ENCODE assay signal across 10 mouse cellular contexts in the genomic region with DNA sequence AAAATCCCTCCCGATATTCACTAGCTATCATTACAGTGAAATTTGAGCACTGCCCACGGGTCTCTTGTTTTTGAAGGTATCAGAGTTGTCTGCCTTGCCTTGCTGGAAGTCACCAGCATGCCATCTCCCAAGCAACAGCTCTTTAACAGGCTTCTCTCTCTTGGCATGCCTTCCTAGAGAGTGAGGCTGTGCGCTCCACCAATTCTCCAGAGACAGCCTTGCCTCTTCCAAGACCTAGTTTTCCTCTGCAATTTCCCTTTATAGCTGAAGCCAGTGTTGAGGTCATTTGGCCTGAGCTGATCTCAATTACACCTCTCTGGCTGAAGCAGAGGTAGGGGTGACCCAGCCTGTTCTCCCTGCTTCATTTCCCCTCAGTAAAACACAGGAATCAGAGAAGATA.
DNase-seq lines count a peak whose midpoint lies in the region; ATAC-seq lines count a peak whose summit lies in the region.
"Had no signal": no experiment of that assay in that cellular context is flagged by ENCODE, and none has a peak within 500 bp of the region (broad histone marks: within the 10 kb centered on the region; RNA-seq: fewer than 3 reads in every experiment).

No protein-coding gene starts in this region.

- no peak overlapping the region for H3K9ac ChIP-seq in midbrain, embryonic 16.5 days (ENCODE audit: low read depth, low read length)
- no peak overlapping the region for H3K9ac ChIP-seq in midbrain, embryonic 13.5 days (replicated peaks)
- H3K9ac ChIP-seq: forebrain, embryonic 15.5 days; hindbrain, embryonic 15.5 days; liver, embryonic 13.5 days had no signal

- ATAC-seq in midbrain, embryonic 16.5 days, result peak; percentile 58; the same call in 1 of the 2 replicates
- no peak for ATAC-seq in midbrain, embryonic 13.5 days

- H3K4me2 ChIP-seq in midbrain, embryonic 16.5 days (ENCODE audit: low read length), result no peak overlapping the region
- no peak overlapping the region for H3K4me2 ChIP-seq in midbrain, embryonic 13.5 days (replicated peaks)
- H3K4me2 ChIP-seq: forebrain, embryonic 15.5 days; hindbrain, embryonic 15.5 days; liver, embryonic 13.5 days had no signal

- no peak overlapping the region for H3K27ac ChIP-seq in midbrain, embryonic 16.5 days (ENCODE audit: low read length)
- no peak overlapping the region for H3K27ac ChIP-seq in midbrain, embryonic 13.5 days
- H3K27ac ChIP-seq: forebrain, embryonic 15.5 days; hindbrain, embryonic 15.5 days; liver, embryonic 13.5 days had no signal

- H3K36me3 ChIP-seq in midbrain, embryonic 16.5 days (ENCODE audit: control insufficient read depth, insufficient read depth, low read length), result no peaks in the 10 kb centered on the region
- H3K36me3 ChIP-seq in midbrain, embryonic 13.5 days, result no peaks in the 10 kb centered on the region
- H3K36me3 ChIP-seq: forebrain, embryonic 15.5 days; hindbrain, embryonic 15.5 days; liver, embryonic 13.5 days had no signal

- no peaks in the 10 kb centered on the region for H3K9me3 ChIP-seq in midbrain, embryonic 16.5 days (replicated peaks; ENCODE audit: control insufficient read depth, low read length, poor library complexity, severe bottlenecking)
- H3K9me3 ChIP-seq in midbrain, embryonic 13.5 days, result no peaks in the 10 kb centered on the region
- H3K9me3 ChIP-seq: forebrain, embryonic 15.5 days; hindbrain, embryonic 15.5 days; liver, embryonic 13.5 days had no signal

- peak; percentile 73 for DNase-seq in gastrocnemius, adult 18-20 months (ENCODE audit: low spot score)
- DNase-seq in gastrocnemius, postnatal 36 days, result no peak
- DNase-seq in heart, postnatal 25 days (ENCODE audit: low spot score), result peak; percentile 8
- peak; percentile 70 for DNase-seq in skeletal muscle tissue, adult 2 months (ENCODE audit: low read depth, low spot score)
- DNase-seq in spleen, postnatal 4 days (ENCODE audit: low spot score in 2 of 2), result no peak
- DNase-seq: liver, embryonic 13.5 days had no signal

- peaks cover 2% of the 10 kb centered on the region; the same call in 1 of the 2 replicates for H3K4me1 ChIP-seq in midbrain, embryonic 16.5 days (ENCODE audit: control insufficient read depth, insufficient read depth, low read length)
- no peaks in the 10 kb centered on the region; the same call in 1 of the 2 replicates for H3K4me1 ChIP-seq in midbrain, embryonic 13.5 days (replicated peaks)
- H3K4me1 ChIP-seq: liver, embryonic 13.5 days had no signal

- WGBS in midbrain, embryonic 16.5 days, result 45% methylated on average over 3 of the region's 3 CpGs
- 70% methylated on average over 3 of the region's 3 CpGs for WGBS in midbrain, embryonic 13.5 days

- intact Hi-C loops in gastrocnemius, postnatal 36 days (cut with DNase I), result no loop called here
- intact Hi-C loops in heart, postnatal 25 days (cut with DNase I), result no loop called here

- no peaks in the 10 kb centered on the region for H3K27me3 ChIP-seq in midbrain, embryonic 16.5 days (ENCODE audit: control insufficient read depth, insufficient read depth, low read depth, low read length)
- no peaks in the 10 kb centered on the region for H3K27me3 ChIP-seq in midbrain, embryonic 13.5 days
- H3K27me3 ChIP-seq: forebrain, embryonic 15.5 days; hindbrain, embryonic 15.5 days; liver, embryonic 13.5 days had no signal

- no peak overlapping the region for H3K4me3 ChIP-seq in midbrain, embryonic 16.5 days (ENCODE audit: low read depth, low read length)
- H3K4me3 ChIP-seq in midbrain, embryonic 13.5 days (replicated peaks), result no peak overlapping the region
- H3K4me3 ChIP-seq: forebrain, embryonic 15.5 days; hindbrain, embryonic 15.5 days; liver, embryonic 13.5 days had no signal

Comparison
In these comparisons a context has a peak if more than half of its experiments do, and no peak if none do; other contexts are left out.
1. DNase-seq: peak in gastrocnemius, adult 18-20 months (single experiment), heart, postnatal 25 days (single experiment) and skeletal muscle tissue, adult 2 months (single experiment); none in gastrocnemius, postnatal 36 days (0 of 2) and spleen, postnatal 4 days (0 of 2).